ENCODE assay signal across 8 mouse cellular contexts in genomic region chr9:7184897-7185291, GRCm38 (mm10). TPM values are rescaled to one million over a fixed set of nuclear protein-coding genes. Genes with fewer than 3 reads are reported as not detected.
DNase-seq lines count a peak whose midpoint lies in the region; ATAC-seq and TF ChIP-seq lines count a peak whose summit lies in the region.

No protein-coding gene starts in this region.

- under 1% methylated on average over 26 of the region's 31 CpGs for WGBS in forebrain, postnatal 0 days
- WGBS in intestine, postnatal 0 days, result under 1% methylated on average over 27 of the region's 31 CpGs
- under 1% methylated on average over 25 of the region's 31 CpGs for WGBS in lung, embryonic 15.5 days

- H3K27ac ChIP-seq in forebrain, postnatal 0 days (ENCODE audit: low read depth, low read length), result peak overlapping the region; percentile 97
- H3K27ac ChIP-seq in intestine, postnatal 0 days (ENCODE audit: low read depth, low read length), result peak overlapping the region; percentile 92
- H3K27ac ChIP-seq in lung, embryonic 15.5 days, result peak overlapping the region; percentile 97

- H3K9me3 ChIP-seq in forebrain, postnatal 0 days (ENCODE audit: low read length), result no peaks in the 10 kb centered on the region
- H3K9me3 ChIP-seq in intestine, postnatal 0 days (ENCODE audit: control insufficient read depth), result no peaks in the 10 kb centered on the region
- no peaks in the 10 kb centered on the region for H3K9me3 ChIP-seq in lung, embryonic 15.5 days

- H3K4me1 ChIP-seq in forebrain, postnatal 0 days (ENCODE audit: insufficient read depth), result peaks cover 26% of the 10 kb centered on the region; the same call in 1 of the 2 replicates
- H3K4me1 ChIP-seq in intestine, postnatal 0 days (replicated peaks; ENCODE audit: control insufficient read depth, insufficient read depth, low read length), result no peaks in the 10 kb centered on the region; the same call in 1 of the 2 replicates
- H3K4me1 ChIP-seq in lung, embryonic 15.5 days, result peaks cover 16% of the 10 kb centered on the region

- peak overlapping the region; percentile 94 for H3K4me3 ChIP-seq in forebrain, postnatal 0 days (ENCODE audit: low read depth, low read length)
- H3K4me3 ChIP-seq in intestine, postnatal 0 days (ENCODE audit: low read depth, low read length), result peak overlapping the region; percentile 87
- H3K4me3 ChIP-seq in lung, embryonic 15.5 days, result peak overlapping the region; percentile 95

- 0 out of 2 replicates have a peak, but pooled peaks cover 4% of the 10 kb centered on the region for H3K36me3 ChIP-seq in forebrain, postnatal 0 days (ENCODE audit: insufficient read depth)
- 0 out of 2 replicates have a peak, but pooled peaks cover 3% of the 10 kb centered on the region for H3K36me3 ChIP-seq in intestine, postnatal 0 days (ENCODE audit: control insufficient read depth, insufficient read depth)
- H3K36me3 ChIP-seq in lung, embryonic 15.5 days, result peaks cover 3% of the 10 kb centered on the region; the same call in 1 of the 2 replicates

- H3K27me3 ChIP-seq in forebrain, postnatal 0 days (ENCODE audit: insufficient read depth, low read length), result no peaks in the 10 kb centered on the region
- no peaks in the 10 kb centered on the region for H3K27me3 ChIP-seq in intestine, postnatal 0 days (replicated peaks; ENCODE audit: control insufficient read depth, insufficient read depth, low read length)
- H3K27me3 ChIP-seq in lung, embryonic 15.5 days, result no peaks in the 10 kb centered on the region

- peak; percentile 19 for DNase-seq in adrenal gland, adult 8-10 months
- no peak for DNase-seq in adrenal gland, adult 2 months
- DNase-seq in urinary bladder, postnatal 25 days (ENCODE audit: low spot score), result peak; percentile 26
- DNase-seq in urinary bladder, postnatal 4 days (ENCODE audit: low spot score in 2 of 2), result no peak
- peak; percentile 77 for DNase-seq in forebrain, postnatal 0 days
- peak; percentile 32 for DNase-seq in right cerebral cortex, postnatal 14 days

- peak overlapping the region; percentile 94 for H3K9ac ChIP-seq in forebrain, postnatal 0 days
- peak overlapping the region; percentile 89 for H3K9ac ChIP-seq in intestine, postnatal 0 days (ENCODE audit: low read depth, low read length)
- H3K9ac ChIP-seq in lung, embryonic 15.5 days, result peak overlapping the region; percentile 87

- peak overlapping the region; percentile 75 for H3K4me2 ChIP-seq in forebrain, postnatal 0 days (ENCODE audit: low read depth)
- H3K4me2 ChIP-seq in intestine, postnatal 0 days (replicated peaks; ENCODE audit: low read depth), result peak overlapping the region; percentile 87
- H3K4me2 ChIP-seq in lung, embryonic 15.5 days, result peak overlapping the region; percentile 72

- ATAC-seq in forebrain, postnatal 0 days, result peak; percentile 70
- ATAC-seq in intestine, postnatal 0 days, result peak; percentile 72
- ATAC-seq in lung, embryonic 15.5 days (ENCODE audit: borderline replicate concordance, extremely low read depth, low FRiP score, low TSS enrichment), result peak; percentile 84

- no peak for TF ChIP-seq CTCF in forebrain, postnatal 0 days (IDR thresholded peaks at IDR 0.05; ENCODE audit: low read depth)
- TF ChIP-seq CTCF in intestine, postnatal 0 days (IDR thresholded peaks at IDR 0.05; ENCODE audit: low read depth), result no peak

RNA-seq across cellular contexts. Expression of gene Dcun1d5, which starts 0.6 kb away (rescaled TPM):
- 10 to 100 TPM; 69.6 to 91.1 (median 74.0) TPM for total RNA-seq in adrenal gland, adult 8-10 months (2022)
- 10 to 100 TPM; 69.1 to 73.3 TPM for total RNA-seq in adrenal gland, adult 2 months (2021)
- polyA plus RNA-seq in adrenal gland, adult 2 months (2012; rRNA removed), result 52.1 and 62.2 TPM in 2 replicates
- total RNA-seq in forebrain, postnatal 0 days (2014; rRNA removed), result 106 and 133 TPM in 2 replicates
- 90.3 and 116 TPM in 2 replicates for polyA plus RNA-seq in forebrain, postnatal 0 days (2015; fragmentation: Nextera tagmentation; extraction: Ambion mirVana)
- polyA plus RNA-seq in intestine, postnatal 0 days (2015; fragmentation: Nextera tagmentation; extraction: Ambion mirVana), result 73.5 and 78.9 TPM in 2 replicates
- polyA plus RNA-seq in lung, embryonic 15.5 days (2015; fragmentation: Nextera tagmentation; extraction: Ambion mirVana), result 118 and 122 TPM in 2 replicates

RNA-seq across cellular contexts. Expression of gene Dync2h1, which starts 0.6 kb away (rescaled TPM):
- total RNA-seq in adrenal gland, adult 8-10 months (2022), result 10 to 100 TPM; 15.3 to 32.3 (median 19.9) TPM
- 10 to 100 TPM in 1 of 2 experiments, 1 to 10 TPM in 1; 9.1 to 11.0 TPM for total RNA-seq in adrenal gland, adult 2 months (2021)
- 0.79 and 0.85 TPM in 2 replicates for polyA plus RNA-seq in adrenal gland, adult 2 months (2012; rRNA removed)
- 15.5 and 18.6 TPM in 2 replicates for total RNA-seq in forebrain, postnatal 0 days (2014; rRNA removed)
- polyA plus RNA-seq in forebrain, postnatal 0 days (2015; fragmentation: Nextera tagmentation; extraction: Ambion mirVana), result 7.3 and 13.9 TPM in 2 replicates
- 3.1 and 4.3 TPM in 2 replicates for polyA plus RNA-seq in intestine, postnatal 0 days (2015; fragmentation: Nextera tagmentation; extraction: Ambion mirVana)
- polyA plus RNA-seq in lung, embryonic 15.5 days (2015; fragmentation: Nextera tagmentation; extraction: Ambion mirVana), result 13.2 and 14.3 TPM in 2 replicates

Comparison
In these comparisons a context has a peak if more than half of its experiments do, and no peak if none do; other contexts are left out.
1. DNase-seq: peak in adrenal gland, adult 8-10 months (single experiment), urinary bladder, postnatal 25 days (single experiment), forebrain, postnatal 0 days (single experiment) and right cerebral cortex, postnatal 14 days (single experiment); none in adrenal gland, adult 2 months (single experiment) and urinary bladder, postnatal 4 days (0 of 2).
2. Peak in every context shown above with its lines, with median percentiles within 50 percentile points of each other: ATAC-seq, H3K27ac ChIP-seq, H3K4me2 ChIP-seq, H3K4me3 ChIP-seq and H3K9ac ChIP-seq.